Mouse (Mus musculus) embryonic stem cell, embryonic (primary cell): ENCODE measurements around the gene Kcnk12.

Experiments used
- CTCF ChIA-PET, 4 experiments: fragments of 300-600 bp in 2 of 4; fragments of 350-600 bp in 2 of 4; sonication (Branson Sonifier 250); formaldehyde crosslinking; loops; one replicate each; lab custom pipeline; 2022; ENCODE audit warnings: inconsistent platforms in 2 of 4; lab: Charles Lee
- POLR2A ChIA-PET, 4 experiments: fragments of 300-600 bp in 2 of 4; fragments of 350-600 bp in 2 of 4; sonication (Branson Sonifier 250); formaldehyde crosslinking; loops; one replicate each; lab custom pipeline; 2022; ENCODE audit warnings: antibody characterized with exemption in 4 of 4, inconsistent platforms in 1 of 4; lab: Charles Lee

The Kcnk12 gene

GRCm38 (mm10) chr17:87793331-87793730, 4.5 kb downstream of the Kcnk12 start:
- POLR2A ChIA-PET: interaction anchor here in 2 of 4 experiments (0.7 to 1.5 kb wide), 4 partner anchors 9 to 181 kb away, joined by 3 to 6 read pairs (median 4); no protein-coding TSS in a partner anchor

GRCm38 (mm10) chr17:87792623-87793315, 5.0 kb downstream of the Kcnk12 start:
- ChIA-PET CTCF (interaction anchor here in 2 of 4 experiments (0.6 to 0.8 kb wide), 4 partner anchors 33 to 1969 kb away, joined by 3 to 8 read pairs (median 4); no protein-coding TSS in a partner anchor), POLR2A (interaction anchor here in 3 of 4 experiments (0.6 to 1.5 kb wide), 6 partner anchors 8 to 191 kb away, joined by 3 to 6 read pairs (median 4); no protein-coding TSS in a partner anchor)

More at GRCm38 (mm10) chr17:87793331-87793730, 4.5 kb downstream of the Kcnk12 start:
- CTCF ChIA-PET: interaction anchor here in 1 of 4 experiments (0.6 kb wide), 1 partner anchor 18 kb away, joined by 3 read pairs; no protein-coding TSS in a partner anchor

GRCm38 (mm10) chr17:87791517-87792098, 6.2 kb downstream of the Kcnk12 start:
- POLR2A ChIA-PET: interaction anchor here in 2 of 4 experiments (0.5 to 1.5 kb wide), 6 partner anchors 24 to 182 kb away, joined by 3 to 5 read pairs (median 4); no protein-coding TSS in a partner anchor
- CTCF ChIA-PET: interaction anchor here in 1 of 4 experiments (0.7 to 0.8 kb wide), 2 partner anchors 34 to 189 kb away, joined by 3 to 4 read pairs; no protein-coding TSS in a partner anchor

- POLR2A ChIA-PET: interaction anchor here in 1 of 4 experiments (0.6 to 1.0 kb wide), 3 partner anchors 25 to 183 kb away, joined by 3 to 5 read pairs (median 3); no protein-coding TSS in a partner anchor
Measured at GRCm38 (mm10) chr17:87790661-87791060, 7.1 kb downstream of the Kcnk12 start.

GRCm38 (mm10) chr17:87788216-87788615, 9.6 kb downstream of the Kcnk12 start:
- ChIA-PET CTCF (interaction anchor here in 2 of 4 experiments (0.5 to 0.7 kb wide), 2 partner anchors 95 to 140 kb away, joined by 3 to 5 read pairs; no protein-coding TSS in a partner anchor), POLR2A (interaction anchor here in 2 of 4 experiments (0.9 to 1.4 kb wide), 2 partner anchors 37 to 185 kb away, joined by 3 read pairs; no protein-coding TSS in a partner anchor)

More at GRCm38 (mm10) chr17:87790661-87791060, 7.1 kb downstream of the Kcnk12 start:
- CTCF ChIA-PET: no interaction called here

GRCm38 (mm10) chr17:87787711-87788110, 10.1 kb downstream of the Kcnk12 start:
- CTCF ChIA-PET: interaction anchor here in 1 of 4 experiments (0.5 kb wide), 1 partner anchor 96 kb away, joined by 5 read pairs; no protein-coding TSS in a partner anchor

GRCm38 (mm10) chr17:87785721-87786120, 12.1 kb downstream of the Kcnk12 start:
- POLR2A ChIA-PET: interaction anchor here in 2 of 4 experiments (0.5 to 1.1 kb wide), 4 partner anchors 12 to 1054 kb away, joined by 3 to 4 read pairs (median 3); partner anchors contain the start of gene Kcnk12 (in 1 of the 2)
- CTCF ChIA-PET: no interaction called here

More at GRCm38 (mm10) chr17:87787711-87788110, 10.1 kb downstream of the Kcnk12 start:
- POLR2A ChIA-PET: interaction anchor here in 3 of 4 experiments (0.5 to 1.4 kb wide), 3 partner anchors 10 to 186 kb away, joined by 3 read pairs; no protein-coding TSS in a partner anchor

GRCm38 (mm10) chr17:87784911-87785310, 12.9 kb downstream of the Kcnk12 start:
- CTCF ChIA-PET: interaction anchor here in 1 of 4 experiments (0.6 kb wide), 1 partner anchor 467 kb away, joined by 4 read pairs; no protein-coding TSS in a partner anchor
- POLR2A ChIA-PET: interaction anchor here in 2 of 4 experiments (0.7 to 1.1 kb wide), 4 partner anchors 8 to 190 kb away, joined by 3 read pairs; partner anchors contain the start of gene Msh6 (in 1 of the 2)

- ChIA-PET CTCF (interaction anchor here in 1 of 4 experiments (0.6 kb wide), 1 partner anchor 468 kb away, joined by 4 read pairs; no protein-coding TSS in a partner anchor), POLR2A (interaction anchor here in 2 of 4 experiments (0.7 to 1.1 kb wide), 4 partner anchors 9 to 190 kb away, joined by 3 read pairs; partner anchors contain the start of gene Msh6 (in 1 of the 2))
Measured at GRCm38 (mm10) chr17:87784141-87784831, 13.5 kb downstream of the Kcnk12 start.

- POLR2A ChIA-PET: interaction anchor here in 1 of 4 experiments (1.9 kb wide), 1 partner anchor 45 kb away, joined by 8 read pairs; no protein-coding TSS in a partner anchor
Measured at GRCm38 (mm10) chr17:87781244-87781643, 16.6 kb downstream of the Kcnk12 start.

GRCm38 (mm10) chr17:87780164-87780563, 17.6 kb downstream of the Kcnk12 start:
- ChIA-PET CTCF (no interaction called here), POLR2A (interaction anchor here in 2 of 4 experiments (0.6 to 1.9 kb wide), 2 partner anchors 12 to 46 kb away, joined by 5 to 8 read pairs; no protein-coding TSS in a partner anchor)

More at GRCm38 (mm10) chr17:87781244-87781643, 16.6 kb downstream of the Kcnk12 start:
- CTCF ChIA-PET: no interaction called here

GRCm38 (mm10) chr17:87774982-87775381, 22.8 kb downstream of the Kcnk12 start:
- CTCF ChIA-PET: interaction anchor here in 3 of 4 experiments (0.5 to 1.2 kb wide), 7 partner anchors 49 to 175 kb away, joined by 3 to 5 read pairs (median 4); no protein-coding TSS in a partner anchor
- POLR2A ChIA-PET: interaction anchor here in 2 of 4 experiments (0.6 to 0.7 kb wide), 3 partner anchors 51 to 199 kb away, joined by 3 to 8 read pairs (median 4); no protein-coding TSS in a partner anchor

- POLR2A ChIA-PET: interaction anchor here in 3 of 4 experiments (0.6 to 1.1 kb wide), 3 partner anchors 52 to 178 kb away, joined by 3 to 6 read pairs (median 3); no protein-coding TSS in a partner anchor
- CTCF ChIA-PET: interaction anchor here (0.6 to 1.9 kb wide), 19 partner anchors 10 to 1056 kb away, joined by 3 to 15 read pairs (median 4); no protein-coding TSS in a partner anchor
Measured at GRCm38 (mm10) chr17:87773175-87773574, 24.6 kb downstream of the Kcnk12 start.

- ChIA-PET POLR2A (interaction anchor here in 1 of 4 experiments (1.0 kb wide), 1 partner anchor 56 kb away, joined by 3 read pairs; no protein-coding TSS in a partner anchor), CTCF (interaction anchor here in 1 of 4 experiments (0.5 to 1.5 kb wide), 2 partner anchors 10 to 26 kb away, joined by 3 read pairs; no protein-coding TSS in a partner anchor)
Measured at GRCm38 (mm10) chr17:87770766-87771165, 27.0 kb downstream of the Kcnk12 start.

GRCm38 (mm10) chr17:87766888-87767287, 30.9 kb downstream of the Kcnk12 start:
- ChIA-PET CTCF (interaction anchor here in 1 of 4 experiments (0.6 kb wide), 1 partner anchor 1064 kb away, joined by 3 read pairs; no protein-coding TSS in a partner anchor), POLR2A (no interaction called here)

- CTCF ChIA-PET: no interaction called here
- POLR2A ChIA-PET: interaction anchor here in 1 of 4 experiments (0.6 kb wide), 1 partner anchor 202 kb away, joined by 6 read pairs; no protein-coding TSS in a partner anchor
Measured at GRCm38 (mm10) chr17:87765031-87765430, 32.8 kb downstream of the Kcnk12 start.
